Mouse (Mus musculus) cortical plate, adult 2 months (tissue): ENCODE measurements at regions not wholly inside any gene's neighbourhood (a gene's known extent, or its start where the extent isn't known, plus 50 kb on each side); places are given as distances from the start of the nearest gene placed in this dataset.

Experiments used
- H3K27ac ChIP-seq: fragments of 200-500 bp; 2 replicates; pipeline ENCODE4 v1.5.1; 2012; ENCODE audit warnings: low read length, control low read depth, inconsistent platforms; ENCODE audit not compliant: insufficient read depth
- H3K4me1 ChIP-seq: fragments of 200-500 bp; 2 replicates; pipeline ENCODE4 v1.6.1; 2011; ENCODE audit warnings: low read length; ENCODE audit not compliant: control insufficient read depth, insufficient read depth
- H3K4me3 ChIP-seq: fragments of 200-500 bp; 2 replicates; pipeline ENCODE4 v1.5.1; 2011; ENCODE audit warnings: mild to moderate bottlenecking, low read length, control low read depth; ENCODE audit not compliant: insufficient read depth
- CTCF ChIP-seq: fragments of 200-500 bp; IDR thresholded peaks from 2 replicates; pipeline ENCODE4 v1.5.1; 2011; ENCODE audit warnings: mild to moderate bottlenecking, control low read depth, low read length; ENCODE audit not compliant: insufficient read depth; ENCODE audit errors: extremely low read depth
- POLR2A ChIP-seq: fragments of 200-500 bp; IDR thresholded peaks from 2 replicates; pipeline ENCODE4 v1.6.1; 2011; ENCODE audit warnings: mild to moderate bottlenecking, low read length, control low read depth; ENCODE audit not compliant: insufficient read depth; ENCODE audit errors: extremely low read depth

GRCm38 (mm10) chr11:31541425-31541824, 130.3 kb downstream of the Bod1 start:
- Histone ChIP-seq H3K27ac (no peak overlapping the region), H3K4me1 (no peaks in the 10 kb centered on the region), H3K4me3 (no peak overlapping the region)
- TF ChIP-seq CTCF, result no peak
- TF ChIP-seq POLR2A, result no peak

GRCm38 (mm10) chr11:31540816-31541215, 130.9 kb downstream of the Bod1 start:
- TF ChIP-seq CTCF (no peak), POLR2A (no peak)
- Histone ChIP-seq H3K27ac (no peak overlapping the region), H3K4me1 (no peaks in the 10 kb centered on the region), H3K4me3 (no peak overlapping the region)

GRCm38 (mm10) chr11:31531416-31531815, 140.3 kb downstream of the Bod1 start:
- Histone ChIP-seq H3K27ac (no peak overlapping the region), H3K4me3 (no peak overlapping the region), H3K4me1 (no peaks in the 10 kb centered on the region)
- TF ChIP-seq POLR2A (no peak), CTCF (no peak)

- Histone ChIP-seq H3K4me3 (no peak overlapping the region), H3K4me1 (no peaks in the 10 kb centered on the region), H3K27ac (no peak overlapping the region)
- TF ChIP-seq POLR2A (no peak), CTCF (no peak)
Observed at GRCm38 (mm10) chr11:31530851-31531250, 140.8 kb downstream of the Bod1 start.

GRCm38 (mm10) chr11:31529686-31530085, 142.0 kb downstream of the Bod1 start:
- no peak for TF ChIP-seq CTCF
- TF ChIP-seq POLR2A, result no peak
- Histone ChIP-seq H3K4me1 (no peaks in the 10 kb centered on the region), H3K4me3 (no peak overlapping the region), H3K27ac (no peak overlapping the region)

GRCm38 (mm10) chr11:31524708-31525107, 147.0 kb downstream of the Bod1 start:
- no peak overlapping the region for H3K27ac ChIP-seq
- no peak overlapping the region for H3K4me3 ChIP-seq
- TF ChIP-seq CTCF (no peak), POLR2A (no peak)
- no peaks in the 10 kb centered on the region for H3K4me1 ChIP-seq

- TF ChIP-seq POLR2A, result no peak
- TF ChIP-seq CTCF, result no peak
- Histone ChIP-seq H3K4me1 (no peaks in the 10 kb centered on the region), H3K27ac (no peak overlapping the region), H3K4me3 (no peak overlapping the region)
Observed at GRCm38 (mm10) chr11:31524065-31524618, 147.5 kb downstream of the Bod1 start.

- no peak for TF ChIP-seq POLR2A
- TF ChIP-seq CTCF, result no peak
- no peak overlapping the region for H3K27ac ChIP-seq
- no peak overlapping the region for H3K4me3 ChIP-seq
- no peaks in the 10 kb centered on the region for H3K4me1 ChIP-seq
Observed at GRCm38 (mm10) chr11:31522127-31522526, 149.6 kb downstream of the Bod1 start.

GRCm38 (mm10) chr11:31520909-31521308, 150.8 kb downstream of the Bod1 start:
- no peak overlapping the region for H3K27ac ChIP-seq
- H3K4me3 ChIP-seq, result no peak overlapping the region
- no peaks in the 10 kb centered on the region for H3K4me1 ChIP-seq
- TF ChIP-seq CTCF, result no peak
- TF ChIP-seq POLR2A, result no peak

GRCm38 (mm10) chr11:31503239-31503916, 133.5 kb upstream of the Stc2 start:
- TF ChIP-seq POLR2A (no peak), CTCF (no peak)
- Histone ChIP-seq H3K27ac (no peak overlapping the region), H3K4me3 (no peak overlapping the region), H3K4me1 (no peaks in the 10 kb centered on the region)

- TF ChIP-seq CTCF (no peak), POLR2A (no peak)
- Histone ChIP-seq H3K4me1 (no peaks in the 10 kb centered on the region), H3K27ac (no peak overlapping the region), H3K4me3 (no peak overlapping the region)
Observed at GRCm38 (mm10) chr11:31485429-31485828, 115.6 kb upstream of the Stc2 start.

- Histone ChIP-seq H3K4me3 (no peak overlapping the region), H3K27ac (no peak overlapping the region), H3K4me1 (no peaks in the 10 kb centered on the region)
- TF ChIP-seq POLR2A, result no peak
- TF ChIP-seq CTCF, result no peak
Observed at GRCm38 (mm10) chr11:31481057-31481340, 111.1 kb upstream of the Stc2 start.
